Mouse (Mus musculus) G1E (cell line): ENCODE results near the gene Sptssb.

Experiments used
- CTCF ChIP-seq: IDR thresholded peaks from 2 replicates; pipeline ENCODE4 v1.5.1; 2012; ENCODE audit warnings: low read depth, low read length, inconsistent platforms, mixed read lengths
- GATA1 ChIP-seq: IDR thresholded peaks from 2 replicates; pipeline ENCODE4 v1.6.1; 2012; ENCODE audit warnings: borderline replicate concordance, low read length, inconsistent platforms, mixed read lengths
- TAL1 ChIP-seq: conservative IDR thresholded peaks from 2 replicates; pipeline ENCODE4 v1.6.1; 2012; ENCODE audit warnings: low read depth, low read length, inconsistent platforms, mixed read lengths

DNA sequence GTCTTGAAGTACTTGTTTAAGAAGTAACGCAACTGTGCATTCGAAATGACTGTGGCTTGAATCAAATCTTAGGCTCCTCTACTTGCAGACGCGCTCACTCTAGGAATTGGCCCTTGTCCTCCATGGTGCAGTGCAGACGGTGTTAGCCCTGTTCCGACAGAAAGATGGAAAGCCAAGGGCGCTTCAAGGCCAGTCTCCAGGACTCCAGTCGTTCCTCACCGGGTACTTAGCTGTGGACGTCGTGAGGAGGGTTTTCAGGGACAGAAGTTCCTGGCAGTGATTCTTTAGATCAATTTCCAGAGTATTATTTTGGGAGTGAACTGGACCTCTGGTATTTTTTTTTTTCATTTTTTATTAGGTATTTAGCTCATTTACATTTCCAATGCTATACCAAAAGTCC, 35.8 kb upstream of the Sptssb start:
- TF ChIP-seq CTCF, result no peak
- no peak for TF ChIP-seq TAL1
- TF ChIP-seq GATA1, result no peak
